Mouse (Mus musculus) limb, embryonic 12.5 days (tissue): ENCODE data around the gene Foxp2. TPM values are rescaled to one million over a fixed set of nuclear protein-coding genes. Genes with fewer than 3 reads are reported as not detected.

ENCODE experiments used
- ATAC-seq: fragments of 200-750 bp; cut with Nextera tagmentation; 2 replicates; pipeline ENCODE4 v1.8.0; 2017; ENCODE audit warnings: low read depth, moderate TSS enrichment; ENCODE audit not compliant: insufficient number of reproducible peaks, insufficient read depth, low FRiP score, low TSS enrichment
- H3K27ac ChIP-seq: fragments of 300-500 bp; sonication (generic); 2 replicates; pipeline ENCODE4 v1.5.1; 2016; ENCODE audit warnings: mild to moderate bottlenecking, moderate library complexity
- H3K27me3 ChIP-seq: fragments of 300-500 bp; sonication (generic); 2 replicates; pipeline ENCODE4 v1.6.1; 2016; ENCODE audit warnings: mild to moderate bottlenecking, moderate library complexity
- H3K36me3 ChIP-seq: fragments of 300-500 bp; sonication (generic); 2 replicates; pipeline ENCODE4 v1.6.1; 2016; ENCODE audit warnings: mild to moderate bottlenecking, moderate library complexity
- H3K4me1 ChIP-seq: fragments of 300-500 bp; sonication (generic); replicated peaks from 2 replicates; pipeline ENCODE4 v1.6.1; 2016
- H3K4me2 ChIP-seq: fragments of 300-500 bp; sonication (generic); 2 replicates; pipeline ENCODE4 v1.6.1; 2016; ENCODE audit warnings: mild to moderate bottlenecking, moderate library complexity
- H3K4me3 ChIP-seq: fragments of 300-500 bp; sonication (generic); replicated peaks from 2 replicates; pipeline ENCODE4 v1.5.1; 2016; ENCODE audit warnings: mild to moderate bottlenecking
- H3K9ac ChIP-seq: fragments of 300-500 bp; sonication (generic); replicated peaks from 2 replicates; pipeline ENCODE4 v1.6.1; 2016; ENCODE audit warnings: mild to moderate bottlenecking, moderate library complexity
- H3K9me3 ChIP-seq: fragments of 300-500 bp; sonication (generic); 2 replicates; pipeline ENCODE4 v1.6.1; 2016; ENCODE audit warnings: mild to moderate bottlenecking, moderate library complexity
- WGBS: fragments of 180-500 bp; shearing (Covaris S2); methylation state at CpG from one replicate; pipeline ENCODE4 v1.1.7; 2016; 5-methylcytosine and 5-hydroxymethylcytosine counted together
- polyA plus RNA-seq: library from polyadenylated mRNA; unstranded; fragments of >200 nt; fragmentation: Nextera tagmentation; extraction: Ambion mirVana; gene quantifications from 2 replicates; pipeline ENCODE4 v1.2.1, GENCODE M21; 2016

Foxp2 gene
- polyA plus RNA-seq, 1 experiment from 2014 or later, result 26.8 TPM

DNA sequence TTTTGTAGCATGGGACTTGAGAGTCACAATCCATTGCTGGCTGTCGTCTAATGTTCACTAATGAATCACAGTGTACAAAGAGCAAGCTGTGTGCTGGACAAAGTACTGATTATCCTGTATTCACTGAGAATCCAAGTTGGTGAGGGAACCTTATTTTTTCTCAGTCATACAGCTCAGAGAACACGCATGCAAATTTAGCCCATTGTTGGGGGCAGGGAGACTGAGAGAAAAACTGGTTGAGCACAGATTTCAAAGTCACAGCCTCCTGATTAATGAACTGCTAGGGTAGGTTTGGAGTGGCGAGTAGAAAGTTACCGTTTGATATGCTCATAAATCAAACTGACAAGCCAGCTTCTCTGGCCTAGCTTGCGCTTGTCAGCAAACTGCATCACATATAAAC is 477.1 kb downstream of the Foxp2 start:
- 27% methylated on average over 5 of the region's 5 CpGs for WGBS

DNA sequence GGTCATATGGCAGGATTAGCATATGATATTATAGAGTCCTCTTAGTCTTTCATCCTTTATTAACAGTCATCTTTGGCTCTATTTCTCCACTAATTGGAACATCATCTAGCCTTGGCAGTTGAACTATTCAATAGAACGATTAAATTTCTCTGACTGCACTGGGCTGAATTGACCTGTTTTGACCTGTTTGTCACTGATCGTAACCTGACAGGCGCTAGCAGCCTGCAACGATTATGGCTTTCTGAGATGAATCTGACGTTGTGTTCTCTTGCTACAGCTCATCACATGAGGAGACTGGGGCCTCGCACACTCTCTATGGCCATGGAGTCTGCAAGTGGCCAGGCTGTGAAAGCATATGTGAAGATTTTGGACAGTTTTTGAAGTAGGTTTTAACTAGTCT is 495.3 kb downstream of the Foxp2 start:
- H3K9me3 ChIP-seq, result no peaks in the 10 kb centered on the region
- H3K4me3 ChIP-seq, result no peak overlapping the region
- no peak for ATAC-seq
- 39% methylated on average over 6 of the region's 6 CpGs for WGBS
- no peak overlapping the region for H3K27ac ChIP-seq
- no peaks in the 10 kb centered on the region for H3K4me1 ChIP-seq
- no peaks in the 10 kb centered on the region for H3K36me3 ChIP-seq
- H3K27me3 ChIP-seq, result no peaks in the 10 kb centered on the region
- H3K4me2 ChIP-seq, result no peak overlapping the region
- no peak overlapping the region for H3K9ac ChIP-seq

More for the DNA sequence above, 477.1 kb downstream of the Foxp2 start:
- no peak overlapping the region for H3K4me3 ChIP-seq
- ATAC-seq, result no peak
- no peaks in the 10 kb centered on the region for H3K36me3 ChIP-seq
- H3K9ac ChIP-seq, result no peak overlapping the region
- H3K9me3 ChIP-seq, result no peaks in the 10 kb centered on the region
- H3K27ac ChIP-seq, result no peak overlapping the region
- no peak overlapping the region for H3K4me2 ChIP-seq
- H3K27me3 ChIP-seq, result no peaks in the 10 kb centered on the region
- H3K4me1 ChIP-seq, result 0 out of 2 replicates have a peak, but pooled peaks cover 8% of the 10 kb centered on the region

- Histone ChIP-seq H3K9ac (no peak overlapping the region), H3K9me3 (no peaks in the 10 kb centered on the region), H3K4me2 (no peak overlapping the region), H3K4me3 (no peak overlapping the region), H3K4me1 (no peaks in the 10 kb centered on the region), H3K27me3 (no peaks in the 10 kb centered on the region), H3K27ac (no peak overlapping the region), H3K36me3 (no peaks in the 10 kb centered on the region)
- 56% methylated on average over 5 of the region's 5 CpGs for WGBS
- no peak for ATAC-seq
Observed at GRCm38 (mm10) chr6:15397485-15397884, 496.3 kb downstream of the Foxp2 start.

DNA sequence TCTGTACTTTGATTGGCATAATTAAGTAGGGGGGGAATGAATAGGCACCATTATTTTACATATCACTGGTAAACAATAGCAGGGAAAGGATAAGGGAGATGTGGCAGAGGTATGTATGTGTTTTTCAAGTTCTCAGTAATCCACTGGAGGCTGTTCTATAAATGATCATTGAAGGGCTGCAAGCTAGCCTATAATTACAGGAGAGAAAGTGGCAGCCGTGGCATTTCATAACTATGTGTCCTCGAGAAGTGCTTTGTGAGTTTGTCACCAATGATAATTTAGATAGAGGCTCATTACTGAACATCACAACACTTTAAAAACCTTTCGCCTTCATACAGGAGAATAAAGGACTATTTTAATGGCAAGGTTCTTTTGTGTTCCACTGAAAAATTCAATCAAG is 500.0 kb downstream of the Foxp2 start:
- no peaks in the 10 kb centered on the region for H3K4me1 ChIP-seq
- H3K27ac ChIP-seq, result no peak overlapping the region
- 68% methylated on average over 3 of the region's 3 CpGs for WGBS
- no peak overlapping the region for H3K4me3 ChIP-seq
- H3K27me3 ChIP-seq, result no peaks in the 10 kb centered on the region
- no peaks in the 10 kb centered on the region for H3K9me3 ChIP-seq
- H3K9ac ChIP-seq, result no peak overlapping the region
- H3K4me2 ChIP-seq, result no peak overlapping the region
- no peaks in the 10 kb centered on the region for H3K36me3 ChIP-seq
- ATAC-seq, result no peak

- Histone ChIP-seq H3K27ac (no peak overlapping the region), H3K4me3 (no peak overlapping the region), H3K27me3 (no peaks in the 10 kb centered on the region), H3K4me2 (no peak overlapping the region), H3K9me3 (no peaks in the 10 kb centered on the region), H3K9ac (no peak overlapping the region), H3K36me3 (no peaks in the 10 kb centered on the region), H3K4me1 (no peaks in the 10 kb centered on the region)
- 42% methylated on average over 4 of the region's 4 CpGs for WGBS
- ATAC-seq, result no peak
Observed at GRCm38 (mm10) chr6:15402026-15402425, 500.9 kb downstream of the Foxp2 start.

GRCm38 (mm10) chr6:15415099-15415498 is 514.0 kb downstream of the Foxp2 start:
- Histone ChIP-seq H3K27me3 (peaks cover 9% of the 10 kb centered on the region), H3K4me1 (no peaks in the 10 kb centered on the region), H3K9ac (no peak overlapping the region), H3K4me2 (no peak overlapping the region), H3K9me3 (no peaks in the 10 kb centered on the region), H3K27ac (no peak overlapping the region), H3K4me3 (no peak overlapping the region), H3K36me3 (no peaks in the 10 kb centered on the region)
- ATAC-seq, result no peak
- 49% methylated on average over 4 of the region's 4 CpGs for WGBS

GRCm38 (mm10) chr6:15459701-15460100 is 558.6 kb downstream of the Foxp2 start:
- no peak overlapping the region for H3K9ac ChIP-seq
- WGBS, result 87% methylated on average over 2 of the region's 2 CpGs
- no peaks in the 10 kb centered on the region for H3K36me3 ChIP-seq
- H3K4me3 ChIP-seq, result no peak overlapping the region
- no peak for ATAC-seq
- H3K4me1 ChIP-seq, result no peaks in the 10 kb centered on the region
- no peak overlapping the region for H3K4me2 ChIP-seq
- no peaks in the 10 kb centered on the region for H3K27me3 ChIP-seq
- H3K27ac ChIP-seq, result no peak overlapping the region
- no peaks in the 10 kb centered on the region for H3K9me3 ChIP-seq

- Histone ChIP-seq H3K4me3 (no peak overlapping the region), H3K27me3 (no peaks in the 10 kb centered on the region), H3K36me3 (no peaks in the 10 kb centered on the region), H3K9me3 (no peaks in the 10 kb centered on the region), H3K9ac (no peak overlapping the region), H3K4me1 (peaks cover 6% of the 10 kb centered on the region; the same call in 1 of the 2 replicates), H3K27ac (no peak overlapping the region), H3K4me2 (no peak overlapping the region)
- ATAC-seq, result no peak
- 88% methylated on average over 2 of the region's 2 CpGs for WGBS
Observed at GRCm38 (mm10) chr6:15463390-15463789, 562.2 kb downstream of the Foxp2 start.

- Histone ChIP-seq H3K9ac (no peak overlapping the region), H3K9me3 (no peaks in the 10 kb centered on the region), H3K4me3 (no peak overlapping the region), H3K36me3 (no peaks in the 10 kb centered on the region), H3K4me1 (peaks cover 6% of the 10 kb centered on the region; the same call in 1 of the 2 replicates), H3K27ac (0 out of 2 replicates have a peak overlapping the region, but pooled peaks have one; percentile 23), H3K27me3 (no peaks in the 10 kb centered on the region), H3K4me2 (no peak overlapping the region)
- no peak for ATAC-seq
- 72% methylated on average over 3 of the region's 3 CpGs for WGBS
Observed at GRCm38 (mm10) chr6:15465471-15465870, 564.3 kb downstream of the Foxp2 start.

- ATAC-seq, result no peak
- Histone ChIP-seq H3K9me3 (no peaks in the 10 kb centered on the region), H3K4me3 (no peak overlapping the region), H3K9ac (no peak overlapping the region), H3K4me1 (peaks cover 6% of the 10 kb centered on the region; the same call in 1 of the 2 replicates), H3K4me2 (no peak overlapping the region), H3K27me3 (no peaks in the 10 kb centered on the region), H3K36me3 (no peaks in the 10 kb centered on the region), H3K27ac (no peak overlapping the region)
- 83% methylated on average over 1 of the region's 1 CpGs for WGBS
Observed at GRCm38 (mm10) chr6:15466634-15467033, 565.5 kb downstream of the Foxp2 start.

GRCm38 (mm10) chr6:15486909-15487308 is 585.8 kb downstream of the Foxp2 start:
- no peak overlapping the region for H3K4me2 ChIP-seq
- ATAC-seq, result no peak
- H3K9me3 ChIP-seq, result no peaks in the 10 kb centered on the region
- no peak overlapping the region for H3K4me3 ChIP-seq
- 84% methylated on average over 2 of the region's 2 CpGs for WGBS
- H3K27me3 ChIP-seq, result no peaks in the 10 kb centered on the region
- H3K4me1 ChIP-seq, result no peaks in the 10 kb centered on the region
- H3K36me3 ChIP-seq, result no peaks in the 10 kb centered on the region
- H3K27ac ChIP-seq, result no peak overlapping the region
- H3K9ac ChIP-seq, result no peak overlapping the region
